Mouse (Mus musculus) MN1 (cell line): ENCODE measurements around the gene Gm49486.
A peak's percentile ranks its signal among the peaks of the same experiment; 100 is the strongest.

Experiments
- DNase-seq: peaks from one replicate; pipeline ENCODE4 v3.0.0-alpha.2; 2016; ENCODE audit warnings: low spot score

Gm49486 gene

GRCm38 (mm10) chr15:79271124-79271746, 42.0 kb downstream of the Gm49486 start:
- DNase-seq: peak; percentile 81

GRCm38 (mm10) chr15:79273020-79273419, 43.8 kb downstream of the Gm49486 start:
- DNase-seq: no peak

- DNase-seq: no peak
These were observed 48.5 kb downstream of the Gm49486 start for GRCm38 (mm10) chr15:79277728-79278127.

- DNase-seq: peak; percentile 44
These were observed 51.0 kb downstream of the Gm49486 start for GRCm38 (mm10) chr15:79280209-79280608.

- no peak for DNase-seq
These were observed 51.7 kb downstream of the Gm49486 start for GRCm38 (mm10) chr15:79280850-79281249.

GRCm38 (mm10) chr15:79281389-79281788, 52.2 kb downstream of the Gm49486 start:
- DNase-seq: peak; percentile 59

GRCm38 (mm10) chr15:79282434-79282833, 53.2 kb downstream of the Gm49486 start:
- no peak for DNase-seq

- DNase-seq: no peak
These were observed 54.2 kb downstream of the Gm49486 start for GRCm38 (mm10) chr15:79283371-79283770.

- DNase-seq: no peak
These were observed 56.2 kb downstream of the Gm49486 start, which contains the start of gene Baiap2l2 for GRCm38 (mm10) chr15:79285399-79285798. Baiap2l2 (minus strand) TSS chr15:79285537.

- DNase-seq: no peak
These were observed 57.0 kb downstream of the Gm49486 start for GRCm38 (mm10) chr15:79286141-79286540.

GRCm38 (mm10) chr15:79287091-79287490, 57.9 kb downstream of the Gm49486 start:
- DNase-seq: no peak

- no peak for DNase-seq
These were observed 59.2 kb downstream of the Gm49486 start for GRCm38 (mm10) chr15:79288387-79288786.

GRCm38 (mm10) chr15:79289441-79289840, 60.2 kb downstream of the Gm49486 start:
- no peak for DNase-seq

- DNase-seq: no peak
These were observed 61.1 kb downstream of the Gm49486 start for GRCm38 (mm10) chr15:79290340-79290739.

- no peak for DNase-seq
These were observed 63.6 kb downstream of the Gm49486 start for GRCm38 (mm10) chr15:79292779-79293178.

- DNase-seq: no peak
These were observed 69.4 kb downstream of the Gm49486 start for GRCm38 (mm10) chr15:79298553-79298952.

GRCm38 (mm10) chr15:79299563-79300155, 70.5 kb downstream of the Gm49486 start:
- DNase-seq: no peak

- DNase-seq: no peak
These were observed 74.5 kb downstream of the Gm49486 start for GRCm38 (mm10) chr15:79303725-79304124.

- no peak for DNase-seq
These were observed 75.6 kb downstream of the Gm49486 start for GRCm38 (mm10) chr15:79304832-79305231.

GRCm38 (mm10) chr15:79306043-79306637, 76.9 kb downstream of the Gm49486 start:
- DNase-seq: no peak
